Mouse (Mus musculus) adrenal gland, adult 18-20 months (tissue): Measurements from ENCODE around the gene Icmt. TPM values are rescaled to one million over a fixed set of nuclear protein-coding genes. Genes with fewer than 3 reads are reported as not detected.

Source experiments
- DNase-seq, 2 experiments: peaks; one replicate each; pipeline ENCODE4 v3.0.0; 2021 to 2022; ENCODE audit warnings: low spot score in 2 of 2
- long read RNA-seq, 2 experiments: library from polyadenylated mRNA; stranded (forward); transcript quantifications; one replicate each; pipeline ENCODE4 v2.0.0; 2021
- total RNA-seq, 2 experiments: library from RNA; stranded (reverse); gene quantifications; 1 replicate in 1 of 2; 2 replicates in 1 of 2; pipeline ENCODE4 v1.2.3; 2021

Gene Icmt
- 10 to 100 TPM; 52.1 to 55.6 TPM for total RNA-seq
- long read RNA-seq, experiment 1, full-length matches to known transcripts, result 24 of 36 reads
- long read RNA-seq, experiment 1, partial matches to known transcripts, result 8 of 36 reads
- long read RNA-seq, experiment 1, other reads (novel, unspliced or antisense), result 4 of 36 reads
- long read RNA-seq, experiment 2, full-length matches to known transcripts, result 7 of 27 reads
- long read RNA-seq, experiment 2, partial matches to known transcripts, result 1 of 27 reads
- long read RNA-seq, experiment 2, other reads (novel, unspliced or antisense), result 19 of 27 reads

GRCm38 (mm10) chr4:152296874-152297861 is at the start of gene Icmt:
Gene Icmt, plus strand, starts transcription at chr4:152297227.
- DNase-seq, result peak; percentile 100

- no peak for DNase-seq
Measured at GRCm38 (mm10) chr4:152250615-152251014, 46.4 kb upstream of the Icmt start.

- no peak for DNase-seq
Measured at GRCm38 (mm10) chr4:152253183-152253759, 43.8 kb upstream of the Icmt start.

GRCm38 (mm10) chr4:152257070-152257469 is 40.0 kb upstream of the Icmt start:
- no peak for DNase-seq

- DNase-seq, result no peak
Measured at GRCm38 (mm10) chr4:152260451-152260850, 36.6 kb upstream of the Icmt start.

- DNase-seq, result no peak
Measured at GRCm38 (mm10) chr4:152262187-152262586, 34.8 kb upstream of the Icmt start.

- DNase-seq, result no peak
Measured at GRCm38 (mm10) chr4:152263089-152263488, 33.9 kb upstream of the Icmt start.

- no peak for DNase-seq
Measured at GRCm38 (mm10) chr4:152263512-152264176, 33.4 kb upstream of the Icmt start.

- no peak for DNase-seq
Measured at GRCm38 (mm10) chr4:152264177-152264530, 32.9 kb upstream of the Icmt start.

GRCm38 (mm10) chr4:152264867-152265568 is 32.0 kb upstream of the Icmt start:
- DNase-seq, result no peak

GRCm38 (mm10) chr4:152265791-152266190 is 31.2 kb upstream of the Icmt start:
- no peak for DNase-seq

GRCm38 (mm10) chr4:152266236-152266895 is 30.7 kb upstream of the Icmt start:
- no peak for DNase-seq

- peak in 1 of 2 experiments; percentile 30 for DNase-seq
Measured at GRCm38 (mm10) chr4:152267748-152268369, 29.2 kb upstream of the Icmt start.

- no peak for DNase-seq
Measured at GRCm38 (mm10) chr4:152269967-152270366, 27.1 kb upstream of the Icmt start.

- no peak for DNase-seq
Measured at GRCm38 (mm10) chr4:152270599-152270998, 26.4 kb upstream of the Icmt start.

- DNase-seq, result no peak
Measured at GRCm38 (mm10) chr4:152271334-152271733, 25.7 kb upstream of the Icmt start.

- no peak for DNase-seq
Measured at GRCm38 (mm10) chr4:152272006-152272405, 25.0 kb upstream of the Icmt start.

- no peak for DNase-seq
Measured at GRCm38 (mm10) chr4:152272449-152273049, 24.5 kb upstream of the Icmt start.

GRCm38 (mm10) chr4:152273191-152273590 is 23.8 kb upstream of the Icmt start:
- no peak for DNase-seq
